Mouse (Mus musculus): ENCODE results near the gene Nr4a3.

- TF ChIP-seq CTCF (IDR thresholded peaks at IDR 0.05; ENCODE audit: borderline replicate concordance, insufficient read depth, low read length) (no peak), POLR2A (IDR thresholded peaks at IDR 0.05; ENCODE audit: low read depth, low read length) (no peak)
Observed at GRCm38 (mm10) chr4:48034287-48034686, 10.7 kb upstream of the Nr4a3 start.
